Mouse (Mus musculus): ENCODE data around the gene Sbk2.

DNA sequence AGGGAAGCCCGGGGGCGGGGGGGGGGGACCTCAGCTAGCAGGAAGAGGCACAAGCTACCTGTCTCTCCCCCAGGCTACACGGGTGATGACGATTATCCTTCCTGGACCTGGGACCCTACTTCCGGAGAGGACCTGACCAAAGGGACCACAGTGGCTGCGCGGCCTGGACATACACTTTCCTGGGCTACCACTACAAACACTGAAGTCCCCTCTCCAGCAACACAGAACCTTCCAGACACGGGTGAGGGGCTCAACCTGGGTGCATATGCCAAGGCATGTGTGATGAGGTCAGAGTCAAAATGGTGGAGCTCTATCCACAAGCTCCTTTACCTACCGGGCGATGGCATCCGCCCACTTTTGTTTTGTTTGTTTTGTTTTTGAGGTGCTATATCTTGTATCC is 26.8 kb downstream of the Sbk2 start:
- TF ChIP-seq USF1 (IDR thresholded peaks at IDR 0.05; ENCODE audit: low read depth) (no peak), CTCF (IDR thresholded peaks at IDR 0.05; ENCODE audit: control insufficient read depth, insufficient read depth, insufficient read length) (no peak), CEBPB (IDR thresholded peaks at IDR 0.05; ENCODE audit: low read depth) (no peak)
